Mouse (Mus musculus) limb, embryonic 12.5 days (tissue): Measurements from ENCODE around the gene Arl8a. TPM values are rescaled to one million over a fixed set of nuclear protein-coding genes. Genes with fewer than 3 reads are reported as not detected.

Experiments used
- ATAC-seq: fragments of 200-750 bp; cut with Nextera tagmentation; 2 replicates; pipeline ENCODE4 v1.8.0; 2017; ENCODE audit warnings: low read depth, moderate TSS enrichment; ENCODE audit not compliant: insufficient number of reproducible peaks, insufficient read depth, low FRiP score, low TSS enrichment
- H3K27ac ChIP-seq: fragments of 300-500 bp; sonication (generic); 2 replicates; pipeline ENCODE4 v1.5.1; 2016; ENCODE audit warnings: mild to moderate bottlenecking, moderate library complexity
- H3K27me3 ChIP-seq: fragments of 300-500 bp; sonication (generic); 2 replicates; pipeline ENCODE4 v1.6.1; 2016; ENCODE audit warnings: mild to moderate bottlenecking, moderate library complexity
- H3K36me3 ChIP-seq: fragments of 300-500 bp; sonication (generic); 2 replicates; pipeline ENCODE4 v1.6.1; 2016; ENCODE audit warnings: mild to moderate bottlenecking, moderate library complexity
- H3K4me1 ChIP-seq: fragments of 300-500 bp; sonication (generic); replicated peaks from 2 replicates; pipeline ENCODE4 v1.6.1; 2016
- H3K4me2 ChIP-seq: fragments of 300-500 bp; sonication (generic); 2 replicates; pipeline ENCODE4 v1.6.1; 2016; ENCODE audit warnings: mild to moderate bottlenecking, moderate library complexity
- H3K4me3 ChIP-seq: fragments of 300-500 bp; sonication (generic); replicated peaks from 2 replicates; pipeline ENCODE4 v1.5.1; 2016; ENCODE audit warnings: mild to moderate bottlenecking
- H3K9ac ChIP-seq: fragments of 300-500 bp; sonication (generic); replicated peaks from 2 replicates; pipeline ENCODE4 v1.6.1; 2016; ENCODE audit warnings: mild to moderate bottlenecking, moderate library complexity
- H3K9me3 ChIP-seq: fragments of 300-500 bp; sonication (generic); 2 replicates; pipeline ENCODE4 v1.6.1; 2016; ENCODE audit warnings: mild to moderate bottlenecking, moderate library complexity
- WGBS: fragments of 180-500 bp; shearing (Covaris S2); methylation state at CpG from one replicate; pipeline ENCODE4 v1.1.7; 2016; 5-methylcytosine and 5-hydroxymethylcytosine counted together
- polyA plus RNA-seq: library from polyadenylated mRNA; unstranded; fragments of >200 nt; fragmentation: Nextera tagmentation; extraction: Ambion mirVana; gene quantifications from 2 replicates; pipeline ENCODE4 v1.2.1, GENCODE M21; 2016

Gene Arl8a
- polyA plus RNA-seq, 1 experiment from 2014 or later = 51.8 TPM

DNA sequence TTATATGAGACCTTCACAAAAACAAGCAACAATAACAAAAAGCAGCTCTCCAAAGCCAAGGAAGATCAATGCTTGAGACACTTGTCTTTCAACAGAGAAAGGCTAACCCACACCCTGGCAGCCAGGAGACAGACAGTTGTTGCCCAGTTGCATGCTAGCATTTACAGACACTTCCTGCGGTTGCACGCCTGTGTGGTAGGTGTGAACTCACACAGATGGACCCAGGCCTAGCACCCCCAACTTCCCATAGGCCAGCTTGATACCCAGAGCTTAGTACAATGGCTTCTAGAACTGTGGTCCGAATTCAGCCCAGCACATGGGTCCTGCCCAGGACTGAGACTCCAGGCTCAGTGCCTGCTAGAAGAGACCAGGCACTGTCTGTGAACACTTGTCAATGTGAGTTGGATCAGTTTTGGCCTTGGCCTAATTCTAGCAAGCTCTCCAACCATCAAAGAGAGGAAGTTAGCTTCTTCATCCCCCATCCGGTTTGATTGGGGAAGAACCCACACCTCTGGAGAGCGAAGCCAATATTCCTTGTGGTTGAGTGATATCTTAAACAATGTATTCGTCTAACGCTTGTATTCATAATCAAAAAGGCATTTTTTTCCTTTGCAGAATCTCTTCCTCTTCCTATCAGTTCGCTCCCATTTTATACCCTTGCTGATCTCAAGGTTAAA lies 11.4 kb upstream of the Arl8a start:
- Histone ChIP-seq H3K36me3 (no peaks in the 10 kb centered on the region), H3K9me3 (no peaks in the 10 kb centered on the region), H3K9ac (no peak overlapping the region), H3K4me2 (no peak overlapping the region), H3K27ac (no peak overlapping the region), H3K4me1 (peaks cover 7% of the 10 kb centered on the region), H3K4me3 (no peak overlapping the region), H3K27me3 (peaks cover 5% of the 10 kb centered on the region; the same call in 1 of the 2 replicates)
- 88% methylated on average over 8 of the region's 8 CpGs for WGBS
- ATAC-seq = no peak

- H3K9ac ChIP-seq = no peak overlapping the region
- no peak overlapping the region for H3K4me2 ChIP-seq
- WGBS = 10% methylated on average over 1 of the region's 1 CpGs
- no peaks in the 10 kb centered on the region for H3K9me3 ChIP-seq
- peaks cover 5% of the 10 kb centered on the region; the same call in 1 of the 2 replicates for H3K27me3 ChIP-seq
- no peak overlapping the region for H3K4me3 ChIP-seq
- no peaks in the 10 kb centered on the region for H3K4me1 ChIP-seq
- 0 out of 2 replicates have a peak, but pooled peaks have one; percentile 23 for ATAC-seq
- H3K36me3 ChIP-seq = no peaks in the 10 kb centered on the region
- H3K27ac ChIP-seq = no peak overlapping the region
Observed at GRCm38 (mm10) chr1:135136500-135136899, 10.1 kb upstream of the Arl8a start.

- ATAC-seq = no peak
- H3K27ac ChIP-seq = no peak overlapping the region
- 78% methylated on average over 2 of the region's 2 CpGs for WGBS
- H3K4me2 ChIP-seq = no peak overlapping the region
- no peaks in the 10 kb centered on the region for H3K9me3 ChIP-seq
- no peaks in the 10 kb centered on the region for H3K36me3 ChIP-seq
- H3K4me1 ChIP-seq = no peaks in the 10 kb centered on the region
- no peak overlapping the region for H3K4me3 ChIP-seq
- no peak overlapping the region for H3K9ac ChIP-seq
- H3K27me3 ChIP-seq = peaks cover 13% of the 10 kb centered on the region
Observed at GRCm38 (mm10) chr1:135139906-135140305, 6.7 kb upstream of the Arl8a start.

GRCm38 (mm10) chr1:135142452-135142851 lies 4.2 kb upstream of the Arl8a start:
- no peak overlapping the region for H3K4me3 ChIP-seq
- no peak overlapping the region for H3K27ac ChIP-seq
- no peaks in the 10 kb centered on the region for H3K9me3 ChIP-seq
- H3K4me1 ChIP-seq = peaks cover 8% of the 10 kb centered on the region
- no peak overlapping the region for H3K9ac ChIP-seq
- H3K36me3 ChIP-seq = no peaks in the 10 kb centered on the region
- no peak overlapping the region for H3K4me2 ChIP-seq
- 89% methylated on average over 2 of the region's 2 CpGs for WGBS
- peaks cover 18% of the 10 kb centered on the region for H3K27me3 ChIP-seq
- ATAC-seq = no peak

DNA sequence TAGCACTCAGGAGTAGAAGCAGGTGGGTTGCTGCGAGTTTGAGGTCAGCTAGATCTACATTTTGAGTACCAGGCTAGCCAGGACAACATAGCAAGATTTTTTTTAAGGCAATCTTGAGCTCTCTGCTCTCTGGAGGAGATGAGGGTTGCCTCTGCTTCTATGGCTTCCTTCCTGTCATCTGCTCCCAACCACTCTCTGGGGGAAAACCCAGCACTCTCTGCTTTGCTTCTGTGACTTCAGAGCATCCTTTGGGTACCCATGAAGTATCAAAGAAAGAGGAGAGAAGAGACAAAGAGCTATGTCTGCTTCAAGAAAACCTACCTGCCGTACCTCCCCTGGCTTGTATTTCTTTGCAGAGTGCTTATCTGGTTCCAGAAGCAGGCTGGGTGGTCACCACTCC lies 2.7 kb upstream of the Arl8a start:
- Histone ChIP-seq H3K27ac (no peak overlapping the region), H3K9me3 (no peaks in the 10 kb centered on the region), H3K4me1 (peaks cover 22% of the 10 kb centered on the region), H3K36me3 (no peaks in the 10 kb centered on the region), H3K9ac (no peak overlapping the region), H3K4me3 (no peak overlapping the region), H3K27me3 (peaks cover 18% of the 10 kb centered on the region), H3K4me2 (no peak overlapping the region)
- no peak for ATAC-seq
- 84% methylated on average over 2 of the region's 2 CpGs for WGBS

GRCm38 (mm10) chr1:135146946-135147701 lies 500 bp downstream of the Arl8a start:
- Histone ChIP-seq H3K4me3 (peak overlapping the region; percentile 95), H3K9me3 (no peaks in the 10 kb centered on the region), H3K4me2 (peak overlapping the region; percentile 83), H3K9ac (peak overlapping the region; percentile 94), H3K27ac (peak overlapping the region; percentile 88), H3K4me1 (peaks cover 24% of the 10 kb centered on the region), H3K36me3 (peaks cover 9% of the 10 kb centered on the region; the same call in 1 of the 2 replicates), H3K27me3 (peaks cover 18% of the 10 kb centered on the region)
- whole genome bisulfite sequencing = 0% methylated on average over 68 of the region's 69 CpGs
- peak; percentile 66 for ATAC-seq

- 6% methylated on average over 7 of the region's 7 CpGs for WGBS
- peak overlapping the region; percentile 95 for H3K4me3 ChIP-seq
- H3K36me3 ChIP-seq = peaks cover 12% of the 10 kb centered on the region
- H3K4me2 ChIP-seq = peak overlapping the region; percentile 83
- peak overlapping the region; percentile 94 for H3K9ac ChIP-seq
- H3K27ac ChIP-seq = peak overlapping the region; percentile 88
- no peak for ATAC-seq
- no peaks in the 10 kb centered on the region for H3K9me3 ChIP-seq
- H3K4me1 ChIP-seq = peaks cover 29% of the 10 kb centered on the region
- peaks cover 18% of the 10 kb centered on the region for H3K27me3 ChIP-seq
Observed at GRCm38 (mm10) chr1:135147702-135148058, 1.1 kb downstream of the Arl8a start.

- Histone ChIP-seq H3K4me2 (peak overlapping the region; percentile 83), H3K4me3 (peak overlapping the region; percentile 95), H3K9ac (peak overlapping the region; percentile 94; the same call in 1 of the 2 replicates), H3K27ac (no peak overlapping the region), H3K4me1 (peaks cover 30% of the 10 kb centered on the region), H3K27me3 (peaks cover 14% of the 10 kb centered on the region), H3K36me3 (peaks cover 12% of the 10 kb centered on the region), H3K9me3 (no peaks in the 10 kb centered on the region)
- 79% methylated on average over 4 of the region's 4 CpGs for WGBS
- ATAC-seq = no peak
Observed at GRCm38 (mm10) chr1:135148476-135148875, 1.9 kb downstream of the Arl8a start.

DNA sequence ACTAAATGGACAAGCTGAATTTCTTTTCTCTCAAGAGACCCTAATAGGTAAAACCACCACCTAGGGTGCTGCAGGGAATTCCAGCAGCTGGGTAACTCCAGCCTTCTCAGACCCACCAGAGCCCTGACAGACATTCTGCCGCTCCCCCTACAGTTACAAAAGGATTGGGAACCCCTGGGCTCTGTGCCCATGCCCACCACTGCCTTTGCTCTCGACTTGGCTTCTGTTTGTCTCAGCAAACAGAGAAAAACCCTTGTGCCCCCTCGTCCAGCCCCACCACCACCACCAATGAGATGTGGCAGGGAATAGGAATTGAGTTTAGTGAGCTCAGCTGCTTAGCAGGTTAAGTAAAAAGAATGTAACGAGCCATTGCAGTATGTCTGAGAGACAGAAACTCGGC lies 2.4 kb downstream of the Arl8a start:
- peak overlapping the region; percentile 83; the same call in 1 of the 2 replicates for H3K4me2 ChIP-seq

GRCm38 (mm10) chr1:135154011-135154410 lies 7.4 kb downstream of the Arl8a start:
- Histone ChIP-seq H3K9ac (peak overlapping the region; percentile 57), H3K4me1 (peaks cover 31% of the 10 kb centered on the region), H3K4me2 (peak overlapping the region; percentile 55), H3K27me3 (no peaks in the 10 kb centered on the region), H3K36me3 (peaks cover 38% of the 10 kb centered on the region), H3K4me3 (peak overlapping the region; percentile 26), H3K27ac (peak overlapping the region; percentile 93), H3K9me3 (no peaks in the 10 kb centered on the region)
- peak; percentile 8; the same call in 1 of the 2 replicates for ATAC-seq
- 18% methylated on average over 13 of the region's 13 CpGs for WGBS

More for the DNA sequence above, 2.4 kb downstream of the Arl8a start:
- H3K9me3 ChIP-seq = no peaks in the 10 kb centered on the region
- 66% methylated on average over 5 of the region's 5 CpGs for WGBS
- no peak overlapping the region for H3K9ac ChIP-seq
- no peak for ATAC-seq
- no peak overlapping the region for H3K27ac ChIP-seq
- H3K4me1 ChIP-seq = peaks cover 33% of the 10 kb centered on the region
- H3K36me3 ChIP-seq = peaks cover 12% of the 10 kb centered on the region
- H3K27me3 ChIP-seq = peaks cover 10% of the 10 kb centered on the region
- H3K4me3 ChIP-seq = no peak overlapping the region

DNA sequence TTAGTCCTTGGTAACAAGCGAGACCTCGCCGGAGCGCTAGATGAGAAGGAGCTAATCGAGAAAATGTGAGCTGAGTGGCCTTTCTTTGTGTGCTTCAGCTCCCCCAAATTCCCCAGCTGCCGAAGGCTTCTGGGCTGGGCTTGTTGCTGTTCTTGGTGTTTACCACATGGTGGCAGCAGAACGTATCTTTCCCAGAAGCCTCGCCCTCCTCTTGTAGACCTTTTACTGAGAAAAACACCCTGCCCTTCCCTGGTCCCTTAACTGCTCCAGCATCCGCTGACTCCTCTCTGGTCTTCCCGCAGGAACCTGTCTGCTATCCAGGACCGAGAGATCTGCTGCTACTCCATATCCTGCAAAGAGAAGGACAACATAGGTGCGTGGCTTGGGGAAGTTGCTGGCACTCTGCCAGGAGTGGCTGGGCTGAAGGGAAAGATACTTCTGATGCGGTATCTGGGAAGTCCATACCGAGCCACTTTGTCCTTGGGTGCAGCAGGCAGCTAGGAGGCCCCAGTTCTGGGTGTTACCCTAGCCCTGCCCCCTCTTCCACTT lies 7.9 kb downstream of the Arl8a start:
- Histone ChIP-seq H3K27me3 (no peaks in the 10 kb centered on the region), H3K9me3 (no peaks in the 10 kb centered on the region), H3K9ac (peak overlapping the region; percentile 57), H3K36me3 (peaks cover 38% of the 10 kb centered on the region), H3K27ac (peak overlapping the region; percentile 93), H3K4me2 (peak overlapping the region; percentile 55), H3K4me1 (peaks cover 34% of the 10 kb centered on the region), H3K4me3 (peak overlapping the region; percentile 26)
- 6% methylated on average over 14 of the region's 14 CpGs for WGBS
- peak; percentile 39 for ATAC-seq
